Mouse (Mus musculus): ENCODE results near the gene Tmem214.

DNA sequence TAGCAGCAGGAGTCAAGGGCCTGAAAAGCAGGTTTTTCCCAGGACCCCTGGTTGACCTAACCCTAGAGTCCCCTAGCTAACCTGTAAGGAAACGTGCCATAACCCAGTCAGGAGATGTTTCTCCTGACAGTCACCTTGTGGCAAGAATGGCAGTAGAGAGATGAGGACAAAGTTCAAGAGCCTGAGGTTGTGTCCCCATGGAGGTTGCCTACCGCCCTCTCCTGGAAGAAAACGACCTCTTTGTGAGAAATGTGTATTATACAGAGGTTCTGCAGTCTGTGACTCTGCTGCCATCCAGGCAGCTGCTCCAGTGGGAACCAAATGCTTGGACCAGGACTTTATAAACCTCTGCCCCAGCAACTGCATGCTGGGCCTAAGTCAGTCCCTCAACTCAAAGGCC, 12.1 kb upstream of the Tmem214 start:
- TF ChIP-seq CTCF (IDR thresholded peaks at IDR 0.05; ENCODE audit: control insufficient read depth, insufficient read depth, insufficient read length) (no peak), MYOD1 (IDR thresholded peaks at IDR 0.05; ENCODE audit: control insufficient read depth, insufficient read length, low read depth) (no peak), USF1 (IDR thresholded peaks at IDR 0.05; ENCODE audit: low read depth) (no peak)
